Comparison of ENCODE assay signal across 43 mouse cellular contexts in genomic region chr7:126383565-126383964, GRCm38 (mm10). TPM values are rescaled to one million over a fixed set of nuclear protein-coding genes. Genes with fewer than 3 reads are reported as not detected.
"Had no signal": no experiment of that assay in that cellular context is flagged by ENCODE, and none has a peak within 500 bp of the region (broad histone marks: within the 10 kb centered on the region; RNA-seq: fewer than 3 reads in every experiment).

No protein-coding gene starts in this region.

- H3K27me3 ChIP-seq: heart, embryonic 12.5 days; hindbrain, embryonic 12.5 days; hindbrain, embryonic 13.5 days; hindbrain, embryonic 15.5 days; intestine, embryonic 15.5 days; kidney, embryonic 15.5 days had no signal

- H3K4me3 ChIP-seq: heart, embryonic 10.5 days; heart, embryonic 12.5 days; heart, embryonic 13.5 days; heart, embryonic 15.5 days; hindbrain, embryonic 10.5 days; hindbrain, embryonic 12.5 days; hindbrain, embryonic 13.5 days; hindbrain, embryonic 15.5 days; intestine, embryonic 15.5 days; kidney, embryonic 15.5 days; layer of hippocampus, adult 2 months; left cerebral cortex, adult 2 months had no signal

- DNase-seq: heart, postnatal 10 days; heart, postnatal 14 days; heart, postnatal 36 days; heart, postnatal 4 days; kidney, adult 11 months; kidney, adult 18-20 months; kidney, adult 2 months; kidney, adult 8-10 months; kidney, adult 9 months; kidney, postnatal 10 days; kidney, postnatal 14 days; kidney, postnatal 25 days; kidney, postnatal 36 days; kidney, postnatal 4 days; layer of hippocampus, adult 9-11 months; layer of hippocampus, postnatal 36 days had no signal

- H3K9ac ChIP-seq: heart, embryonic 12.5 days; heart, embryonic 13.5 days; heart, embryonic 15.5 days; hindbrain, embryonic 12.5 days; hindbrain, embryonic 13.5 days; hindbrain, embryonic 14.5 days; hindbrain, embryonic 15.5 days; intestine, embryonic 15.5 days; kidney, embryonic 15.5 days had no signal

- H3K27ac ChIP-seq: heart, embryonic 10.5 days; heart, embryonic 13.5 days; heart, embryonic 15.5 days; hindbrain, embryonic 10.5 days; hindbrain, embryonic 12.5 days; hindbrain, embryonic 13.5 days; hindbrain, embryonic 14.5 days; hindbrain, embryonic 15.5 days; hindbrain, postnatal 0 days; intestine, embryonic 15.5 days; kidney, embryonic 15.5 days; kidney, postnatal 0 days; layer of hippocampus, adult 2 months; left cerebral cortex, adult 2 months had no signal

- H3K9me3 ChIP-seq: heart, embryonic 10.5 days; heart, embryonic 12.5 days; heart, embryonic 13.5 days; heart, embryonic 15.5 days; hindbrain, embryonic 10.5 days; hindbrain, embryonic 12.5 days; hindbrain, embryonic 13.5 days; hindbrain, embryonic 15.5 days; intestine, embryonic 15.5 days; kidney, embryonic 15.5 days had no signal

- H3K4me1 ChIP-seq: heart, embryonic 10.5 days; heart, embryonic 12.5 days; heart, embryonic 13.5 days; heart, embryonic 15.5 days; hindbrain, embryonic 10.5 days; hindbrain, embryonic 12.5 days; hindbrain, embryonic 13.5 days; intestine, embryonic 15.5 days; kidney, embryonic 15.5 days had no signal

RNA-seq across cellular contexts. Expression of gene Cd19, which starts 31.1 kb away (rescaled TPM):
- total RNA-seq: hematopoietic stem cell, adult 5-6 weeks; layer of hippocampus, adult 18-20 months; layer of hippocampus, adult 2 months; layer of hippocampus, adult 8-10 months; layer of hippocampus, postnatal 14 days; layer of hippocampus, postnatal 25 days; layer of hippocampus, postnatal 36 days; left cerebral cortex, adult 18-20 months; left cerebral cortex, adult 2 months had no signal
- polyA plus RNA-seq: heart, embryonic 10.5 days; heart, embryonic 11.5 days; heart, embryonic 12.5 days; heart, embryonic 13.5 days; heart, embryonic 14.5 days; heart, embryonic 15.5 days; hindbrain, embryonic 10.5 days; hindbrain, embryonic 11.5 days; hindbrain, embryonic 12.5 days; hindbrain, embryonic 13.5 days; hindbrain, embryonic 14.5 days; hindbrain, embryonic 16.5 days; intestine, embryonic 14.5 days; intestine, embryonic 15.5 days; kidney, embryonic 14.5 days had no signal
